Mouse (Mus musculus): ENCODE data around the gene Wdr86. TPM values are rescaled to one million over a fixed set of nuclear protein-coding genes. Genes with fewer than 3 reads are reported as not detected.

Gene Wdr86
- total and polyA plus RNA-seq, 3 experiments, result 0.44 TPM; not detected in 2

GRCm38 (mm10) chr5:24749731-24750130 is 19.2 kb upstream of the Wdr86 start:
- Histone ChIP-seq H3K9me3 (replicated peaks) (no peaks in the 10 kb centered on the region), H3K36me3 (replicated peaks) (no peaks in the 10 kb centered on the region), H3K27me3 (ENCODE audit: insufficient read depth, low read length) (peaks cover 55% of the 10 kb centered on the region), H3K4me3 (ENCODE audit: low read depth, low read length) (no peak overlapping the region), H3K4me1 (ENCODE audit: insufficient read depth, low read depth, low read length) (peaks cover 21% of the 10 kb centered on the region)
- DNase-seq (ENCODE audit: low spot score) (no peak), ATAC-seq (ENCODE audit: extremely low read depth, insufficient number of reproducible peaks, low FRiP score, poor library complexity, severe bottlenecking) (no peak)
- TF ChIP-seq TAL1 (conservative IDR thresholded peaks at IDR 0.05; ENCODE audit: low read depth, low read length) (no peak), GATA1 (IDR thresholded peaks at IDR 0.05; ENCODE audit: borderline replicate concordance, low read length) (no peak), CTCF (IDR thresholded peaks at IDR 0.05; ENCODE audit: low read depth, low read length) (no peak), GATA2 (IDR thresholded peaks at IDR 0.05; ENCODE audit: borderline replicate concordance, low read depth, low read length) (no peak), POLR2AphosphoS5 (IDR thresholded peaks at IDR 0.05; ENCODE audit: insufficient replicate concordance, low read depth, low read length) (no peak)

- TF ChIP-seq TAL1 (conservative IDR thresholded peaks at IDR 0.05; ENCODE audit: low read depth, low read length), result no peak
- TF ChIP-seq POLR2AphosphoS5 (IDR thresholded peaks at IDR 0.05; ENCODE audit: insufficient replicate concordance, low read depth, low read length), result no peak
- TF ChIP-seq CTCF (IDR thresholded peaks at IDR 0.05; ENCODE audit: low read depth, low read length), result no peak
- TF ChIP-seq GATA1 (IDR thresholded peaks at IDR 0.05; ENCODE audit: borderline replicate concordance, low read length), result no peak
- TF ChIP-seq GATA2 (IDR thresholded peaks at IDR 0.05; ENCODE audit: borderline replicate concordance, low read depth, low read length), result no peak
- H3K4me3 ChIP-seq (ENCODE audit: low read depth, low read length), result no peak overlapping the region
- no peaks in the 10 kb centered on the region for H3K36me3 ChIP-seq (replicated peaks)
- peaks cover 21% of the 10 kb centered on the region for H3K4me1 ChIP-seq (ENCODE audit: insufficient read depth, low read depth, low read length)
- DNase-seq (ENCODE audit: low spot score) (no peak), ATAC-seq (ENCODE audit: extremely low read depth, insufficient number of reproducible peaks, low FRiP score, poor library complexity, severe bottlenecking) (no peak)
- H3K27me3 ChIP-seq (ENCODE audit: insufficient read depth, low read length), result peaks cover 48% of the 10 kb centered on the region
- no peaks in the 10 kb centered on the region for H3K9me3 ChIP-seq (replicated peaks)
Measured at GRCm38 (mm10) chr5:24747533-24747932, 17.0 kb upstream of the Wdr86 start.

- DNase-seq (ENCODE audit: low spot score), result no peak
- TF ChIP-seq TAL1 (conservative IDR thresholded peaks at IDR 0.05; ENCODE audit: low read depth, low read length), result no peak
- no peak for TF ChIP-seq GATA1 (IDR thresholded peaks at IDR 0.05; ENCODE audit: borderline replicate concordance, low read length)
- TF ChIP-seq CTCF (IDR thresholded peaks at IDR 0.05; ENCODE audit: low read depth, low read length), result no peak
- no peak for TF ChIP-seq POLR2AphosphoS5 (IDR thresholded peaks at IDR 0.05; ENCODE audit: insufficient replicate concordance, low read depth, low read length)
- TF ChIP-seq GATA2 (IDR thresholded peaks at IDR 0.05; ENCODE audit: borderline replicate concordance, low read depth, low read length), result no peak
- H3K4me3 ChIP-seq (ENCODE audit: low read depth, low read length), result no peak overlapping the region
- no peaks in the 10 kb centered on the region for H3K9me3 ChIP-seq (replicated peaks)
- ATAC-seq (ENCODE audit: extremely low read depth, insufficient number of reproducible peaks, low FRiP score, poor library complexity, severe bottlenecking), result no peak
- H3K27me3 ChIP-seq (ENCODE audit: insufficient read depth, low read length), result peaks cover 33% of the 10 kb centered on the region
- no peaks in the 10 kb centered on the region for H3K4me1 ChIP-seq (ENCODE audit: insufficient read depth, low read depth, low read length)
- H3K36me3 ChIP-seq (replicated peaks), result no peaks in the 10 kb centered on the region
Measured at GRCm38 (mm10) chr5:24743956-24744355, 13.4 kb upstream of the Wdr86 start.

GRCm38 (mm10) chr5:24741172-24741885 is 10.8 kb upstream of the Wdr86 start:
- H3K27me3 ChIP-seq (ENCODE audit: insufficient read depth, low read length), result peaks cover 24% of the 10 kb centered on the region
- no peaks in the 10 kb centered on the region for H3K4me1 ChIP-seq (ENCODE audit: insufficient read depth, low read depth, low read length)
- ATAC-seq (ENCODE audit: extremely low read depth, insufficient number of reproducible peaks, low FRiP score, poor library complexity, severe bottlenecking) (no peak), DNase-seq (ENCODE audit: low spot score) (no peak)
- H3K36me3 ChIP-seq (replicated peaks), result no peaks in the 10 kb centered on the region
- no peaks in the 10 kb centered on the region for H3K9me3 ChIP-seq (replicated peaks)
- no peak for TF ChIP-seq GATA1 (IDR thresholded peaks at IDR 0.05; ENCODE audit: borderline replicate concordance, low read length)
- TF ChIP-seq CTCF (IDR thresholded peaks at IDR 0.05; ENCODE audit: low read depth, low read length), result no peak
- TF ChIP-seq TAL1 (conservative IDR thresholded peaks at IDR 0.05; ENCODE audit: low read depth, low read length), result no peak
- TF ChIP-seq GATA2 (IDR thresholded peaks at IDR 0.05; ENCODE audit: borderline replicate concordance, low read depth, low read length), result no peak
- TF ChIP-seq POLR2AphosphoS5 (IDR thresholded peaks at IDR 0.05; ENCODE audit: insufficient replicate concordance, low read depth, low read length), result no peak
- H3K4me3 ChIP-seq (ENCODE audit: low read depth, low read length), result no peak overlapping the region

GRCm38 (mm10) chr5:24739141-24739753 is 8.7 kb upstream of the Wdr86 start:
- Histone ChIP-seq H3K27me3 (ENCODE audit: insufficient read depth, low read length) (peaks cover 19% of the 10 kb centered on the region), H3K4me1 (ENCODE audit: insufficient read depth, low read depth, low read length) (no peaks in the 10 kb centered on the region), H3K4me3 (ENCODE audit: low read depth, low read length) (no peak overlapping the region), H3K36me3 (replicated peaks) (no peaks in the 10 kb centered on the region), H3K9me3 (replicated peaks) (no peaks in the 10 kb centered on the region)
- DNase-seq (ENCODE audit: low spot score) (no peak), ATAC-seq (ENCODE audit: extremely low read depth, insufficient number of reproducible peaks, low FRiP score, poor library complexity, severe bottlenecking) (no peak)
- no peak for TF ChIP-seq GATA1 (IDR thresholded peaks at IDR 0.05; ENCODE audit: borderline replicate concordance, low read length)
- no peak for TF ChIP-seq POLR2AphosphoS5 (IDR thresholded peaks at IDR 0.05; ENCODE audit: insufficient replicate concordance, low read depth, low read length)
- TF ChIP-seq TAL1 (conservative IDR thresholded peaks at IDR 0.05; ENCODE audit: low read depth, low read length), result no peak
- TF ChIP-seq GATA2 (IDR thresholded peaks at IDR 0.05; ENCODE audit: borderline replicate concordance, low read depth, low read length), result no peak
- TF ChIP-seq CTCF (IDR thresholded peaks at IDR 0.05; ENCODE audit: low read depth, low read length), result no peak

GRCm38 (mm10) chr5:24738517-24738916 is 8.0 kb upstream of the Wdr86 start:
- Histone ChIP-seq H3K36me3 (replicated peaks) (no peaks in the 10 kb centered on the region), H3K27me3 (ENCODE audit: insufficient read depth, low read length) (peaks cover 23% of the 10 kb centered on the region), H3K9me3 (replicated peaks) (no peaks in the 10 kb centered on the region), H3K4me3 (ENCODE audit: low read depth, low read length) (no peak overlapping the region), H3K4me1 (ENCODE audit: insufficient read depth, low read depth, low read length) (no peaks in the 10 kb centered on the region)
- DNase-seq (ENCODE audit: low spot score) (no peak), ATAC-seq (ENCODE audit: extremely low read depth, insufficient number of reproducible peaks, low FRiP score, poor library complexity, severe bottlenecking) (no peak)
- TF ChIP-seq POLR2AphosphoS5 (IDR thresholded peaks at IDR 0.05; ENCODE audit: insufficient replicate concordance, low read depth, low read length) (no peak), GATA1 (IDR thresholded peaks at IDR 0.05; ENCODE audit: borderline replicate concordance, low read length) (no peak), TAL1 (conservative IDR thresholded peaks at IDR 0.05; ENCODE audit: low read depth, low read length) (no peak), GATA2 (IDR thresholded peaks at IDR 0.05; ENCODE audit: borderline replicate concordance, low read depth, low read length) (no peak), CTCF (IDR thresholded peaks at IDR 0.05; ENCODE audit: low read depth, low read length) (no peak)
